ENCODE assay signal across 32 mouse cellular contexts in genomic region chr2:4190345-4190744, GRCm38 (mm10).
"Had no signal": no experiment of that assay in that cellular context is flagged by ENCODE, and none has a peak within 500 bp of the region (broad histone marks: within the 10 kb centered on the region; RNA-seq: fewer than 3 reads in every experiment).

No protein-coding gene starts in this region.

- H3K4me2 ChIP-seq: limb, embryonic 12.5 days; limb, embryonic 13.5 days; limb, embryonic 15.5 days; liver, embryonic 11.5 days; liver, embryonic 12.5 days; liver, embryonic 13.5 days; liver, embryonic 15.5 days; lung, embryonic 14.5 days; lung, embryonic 15.5 days; midbrain, embryonic 11.5 days; midbrain, embryonic 12.5 days; midbrain, embryonic 13.5 days; midbrain, embryonic 15.5 days; neural tube, embryonic 12.5 days had no signal

- H3K4me3 ChIP-seq: limb, embryonic 10.5 days; limb, embryonic 12.5 days; limb, embryonic 13.5 days; limb, embryonic 15.5 days; liver, embryonic 12.5 days; liver, embryonic 13.5 days; liver, embryonic 15.5 days; lung, embryonic 15.5 days; megakaryocyte, embryonic 14.5 days; midbrain, embryonic 10.5 days; midbrain, embryonic 12.5 days; midbrain, embryonic 13.5 days; midbrain, embryonic 15.5 days; myocyte; neural tube, embryonic 12.5 days had no signal

- H3K27me3 ChIP-seq: limb, embryonic 12.5 days; limb, embryonic 13.5 days; limb, embryonic 15.5 days; liver, embryonic 12.5 days; liver, embryonic 13.5 days; liver, embryonic 15.5 days; lung, embryonic 15.5 days; megakaryocyte, embryonic 14.5 days; midbrain, embryonic 12.5 days; midbrain, embryonic 13.5 days; midbrain, embryonic 15.5 days; neural tube, embryonic 12.5 days had no signal

- H3K9ac ChIP-seq: limb, embryonic 12.5 days; limb, embryonic 13.5 days; limb, embryonic 15.5 days; liver, embryonic 12.5 days; liver, embryonic 13.5 days; liver, embryonic 14.5 days; liver, embryonic 15.5 days; liver, postnatal 0 days; lung, embryonic 14.5 days; lung, embryonic 15.5 days; midbrain, embryonic 12.5 days; midbrain, embryonic 13.5 days; midbrain, embryonic 15.5 days; neural tube, embryonic 12.5 days had no signal

- H3K4me1 ChIP-seq: limb, embryonic 10.5 days; limb, embryonic 12.5 days; limb, embryonic 13.5 days; limb, embryonic 15.5 days; liver, embryonic 12.5 days; liver, embryonic 13.5 days; liver, embryonic 15.5 days; lung, embryonic 15.5 days; megakaryocyte, embryonic 14.5 days had no signal

- DNase-seq: left cerebral cortex, postnatal 4 days; liver; liver, embryonic 13.5 days; liver, postnatal 0 days; lung, adult 18-20 months; lung, adult 2 months; lung, embryonic 14.5 days; lung, postnatal 10 days; lung, postnatal 14 days; lung, postnatal 36 days; lung, postnatal 4 days; midbrain, embryonic 14.5 days had no signal

- H3K9me3 ChIP-seq: limb, embryonic 10.5 days; limb, embryonic 12.5 days; limb, embryonic 15.5 days; liver, embryonic 12.5 days; liver, embryonic 13.5 days; liver, embryonic 15.5 days; lung, embryonic 15.5 days; megakaryocyte, embryonic 14.5 days; midbrain, embryonic 12.5 days; midbrain, embryonic 13.5 days; midbrain, embryonic 15.5 days had no signal

- H3K36me3 ChIP-seq: limb, embryonic 10.5 days; limb, embryonic 12.5 days; limb, embryonic 13.5 days; limb, embryonic 15.5 days; liver, embryonic 12.5 days; liver, embryonic 13.5 days; liver, embryonic 15.5 days; lung, embryonic 15.5 days; midbrain, embryonic 10.5 days; midbrain, embryonic 12.5 days; midbrain, embryonic 13.5 days; midbrain, embryonic 15.5 days; neural tube, embryonic 12.5 days had no signal

- H3K27ac ChIP-seq: limb, embryonic 10.5 days; limb, embryonic 12.5 days; limb, embryonic 13.5 days; limb, embryonic 15.5 days; liver, embryonic 12.5 days; liver, embryonic 13.5 days; liver, embryonic 14.5 days; liver, embryonic 15.5 days; lung, embryonic 15.5 days; macrophage; midbrain, embryonic 12.5 days; midbrain, embryonic 13.5 days; midbrain, embryonic 15.5 days; neural tube, embryonic 12.5 days had no signal

- ATAC-seq: liver, embryonic 12.5 days; liver, postnatal 0 days; lung, postnatal 0 days; midbrain, embryonic 13.5 days; midbrain, embryonic 15.5 days; midbrain, embryonic 16.5 days had no signal
